Mouse (Mus musculus) brown adipose tissue, adult 24 weeks (tissue): ENCODE measurements around the gene Gm20431. TPM values are rescaled to one million over a fixed set of nuclear protein-coding genes. Genes with fewer than 3 reads are reported as not detected.
"Not testable (repeated sequence)": the region's sequence is repeated elsewhere in the genome, so short reads cannot be mapped to it uniquely, and the experiment has no call there.

Experiments used
- H3K27ac ChIP-seq: fragments of 200-500 bp; replicated peaks from 2 replicates; pipeline ENCODE4 v1.5.1; 2012; ENCODE audit warnings: low read depth, mild to moderate bottlenecking, low read length
- H3K4me1 ChIP-seq: fragments of 200-500 bp; 2 replicates; pipeline ENCODE4 v1.6.1; 2012; ENCODE audit warnings: low read length, mixed read lengths; ENCODE audit not compliant: control insufficient read depth, insufficient read depth, insufficient read length
- H3K4me3 ChIP-seq: fragments of 200-500 bp; 2 replicates; pipeline ENCODE4 v1.5.1; 2012; ENCODE audit warnings: low read depth, mild to moderate bottlenecking, low read length, moderate library complexity; ENCODE audit not compliant: insufficient read depth
- polyA plus RNA-seq: library from polyadenylated mRNA; stranded (reverse); fragments of >200 nt; gene quantifications from 2 replicates; pipeline ENCODE4 v1.2.4, GENCODE M21; 2012; ENCODE audit not compliant: missing spikeins, insufficient read depth, insufficient read length

The Gm20431 gene
- polyA plus RNA-seq, 1 experiment: not detected

DNA sequence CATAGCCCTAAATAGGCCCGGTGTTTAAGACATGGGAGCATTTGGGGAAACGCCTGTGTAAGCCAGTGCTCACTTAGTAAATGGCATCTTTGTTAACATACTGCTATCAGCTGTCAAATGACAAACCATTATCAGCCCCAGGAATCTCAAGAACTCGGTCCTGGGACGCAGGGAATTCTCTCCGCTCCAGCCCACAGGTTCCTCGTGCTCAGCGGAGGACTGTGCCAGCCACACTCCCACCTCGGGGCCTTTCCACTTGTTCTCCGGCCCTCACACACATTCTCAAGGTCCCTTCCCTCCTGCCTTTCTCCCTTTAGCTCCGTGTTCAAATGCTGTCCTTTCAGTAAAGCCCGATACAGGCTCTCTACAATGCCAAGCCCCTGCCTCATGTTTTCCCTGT lies 2.6 kb downstream of the Gm20431 start:
- Histone ChIP-seq H3K4me3 (peak overlapping the region; percentile 14; the same call in 1 of the 2 replicates), H3K27ac (no peak overlapping the region), H3K4me1 (peaks cover 22% of the 10 kb centered on the region)

DNA sequence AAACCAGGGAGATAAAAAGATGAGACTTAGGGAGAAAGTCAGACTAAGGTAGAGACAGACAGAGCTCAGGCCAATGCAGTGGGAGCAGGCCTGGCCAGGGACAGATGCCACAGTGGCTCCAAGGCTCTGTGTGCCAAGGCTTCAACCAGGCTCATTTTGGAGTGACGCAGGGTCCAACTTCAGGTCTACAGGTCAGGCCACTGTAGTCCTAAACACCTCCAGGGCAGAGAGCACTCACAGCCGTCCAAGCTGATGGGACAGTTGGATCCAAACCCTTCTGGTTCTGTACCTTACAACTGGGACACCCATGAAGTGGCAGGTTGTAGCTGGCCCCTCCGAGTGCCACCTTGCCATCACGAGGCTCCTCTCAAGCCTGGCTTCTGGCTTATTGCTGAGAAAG lies 3.3 kb downstream of the Gm20431 start:
- H3K4me3 ChIP-seq: no peak overlapping the region
- 0 out of 2 replicates have a peak overlapping the region, but pooled peaks have one; percentile 3 for H3K27ac ChIP-seq
- H3K4me1 ChIP-seq: peaks cover 22% of the 10 kb centered on the region

DNA sequence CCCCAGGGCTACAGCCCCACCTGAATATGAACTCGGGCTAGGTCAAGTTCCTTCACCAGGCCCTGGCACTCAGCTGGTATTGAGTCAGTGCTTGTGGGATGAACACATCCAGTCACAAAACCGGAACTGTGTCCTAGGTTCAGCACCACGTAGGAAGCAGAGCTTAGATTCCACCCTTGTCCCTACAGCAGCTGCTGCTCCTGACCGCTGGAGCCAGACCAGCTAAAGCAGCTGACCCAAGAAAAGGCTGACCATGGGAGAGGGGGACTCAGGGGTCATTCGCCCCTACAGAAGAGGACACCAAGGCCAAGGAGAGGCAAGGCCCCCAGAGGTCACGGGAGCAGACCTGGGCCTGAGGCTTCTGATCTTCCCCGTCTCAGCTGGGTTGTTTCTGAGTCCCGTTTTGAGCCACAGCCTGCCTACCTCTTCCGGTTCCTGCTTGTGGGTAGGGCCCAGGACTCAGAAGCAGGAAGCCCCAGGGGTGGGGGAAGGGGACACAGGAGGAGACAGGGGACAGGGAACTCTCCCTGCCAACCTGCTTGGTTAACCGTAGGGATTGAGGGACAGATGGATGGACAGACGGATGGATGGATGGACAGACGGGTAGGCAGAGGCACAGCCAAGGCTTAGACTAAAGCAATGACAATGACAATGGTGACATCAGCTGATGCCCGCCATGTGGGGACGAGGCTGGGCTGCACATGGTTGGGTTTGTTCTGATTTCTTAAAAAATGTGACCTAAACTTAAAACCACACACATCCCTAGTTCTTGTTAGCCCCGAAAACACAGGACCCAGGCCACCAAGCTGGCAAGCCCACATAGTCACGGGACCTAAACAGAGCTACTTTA lies 4.4 kb downstream of the Gm20431 start:
- Histone ChIP-seq H3K4me3 (peak overlapping the region; percentile 33), H3K4me1 (peaks cover 22% of the 10 kb centered on the region), H3K27ac (peak overlapping the region; percentile 78)

DNA sequence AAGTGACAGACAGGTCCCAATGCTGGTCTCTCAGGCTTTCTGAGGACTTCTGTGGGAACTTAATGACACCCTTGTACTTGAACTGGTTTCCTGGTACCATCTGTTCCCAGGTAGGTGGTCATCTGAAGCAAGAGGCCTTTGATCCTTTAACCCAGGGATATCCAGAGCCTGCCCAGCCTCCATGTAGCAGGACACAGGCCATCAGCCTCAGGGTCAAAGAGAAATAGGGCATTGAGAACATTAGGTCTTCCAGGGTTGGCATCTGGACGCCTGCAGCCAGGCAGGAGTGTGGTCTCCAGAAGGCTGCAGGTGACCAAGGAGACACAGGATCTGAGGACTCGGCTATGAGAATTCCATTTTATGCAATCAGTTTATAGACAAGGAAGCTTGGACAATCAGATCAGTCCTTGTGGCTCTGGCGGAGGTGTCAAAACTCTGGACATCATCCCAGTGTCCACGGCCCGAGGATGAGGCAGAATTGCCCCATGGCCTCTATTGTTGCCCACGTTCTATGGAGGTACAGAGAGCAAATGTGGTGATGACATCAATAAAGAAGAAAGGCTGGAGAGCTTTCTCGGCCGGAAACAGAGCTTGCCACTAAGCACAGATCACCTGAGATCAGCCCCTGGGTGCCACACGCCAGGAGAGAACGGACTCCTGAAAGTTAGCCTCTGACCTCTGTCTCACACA lies 6.2 kb downstream of the Gm20431 start:
- H3K4me3 ChIP-seq: no peak overlapping the region
- peaks cover 21% of the 10 kb centered on the region for H3K4me1 ChIP-seq
- no peak overlapping the region for H3K27ac ChIP-seq

DNA sequence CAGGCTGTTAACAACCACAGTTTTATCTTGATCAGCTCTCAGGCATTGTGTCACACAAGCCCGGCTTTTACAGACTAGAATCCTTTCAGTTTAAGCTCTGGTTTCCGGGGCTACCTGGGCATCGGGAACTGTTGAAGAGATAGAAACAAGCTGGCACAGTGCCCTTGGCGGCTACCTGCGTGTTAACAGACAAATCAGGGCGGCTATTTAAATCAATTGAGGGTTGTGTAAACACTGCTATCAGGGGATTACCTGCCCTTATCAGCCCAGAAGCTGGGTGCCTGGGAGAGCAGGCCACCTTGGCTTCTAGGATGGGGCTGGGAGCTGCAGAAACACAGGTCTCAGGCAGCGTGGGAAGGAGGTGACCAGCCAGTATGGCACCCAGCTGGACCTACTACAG lies 8.6 kb downstream of the Gm20431 start:
- Histone ChIP-seq H3K27ac (no peak overlapping the region), H3K4me1 (peaks cover 11% of the 10 kb centered on the region), H3K4me3 (no peak overlapping the region)

DNA sequence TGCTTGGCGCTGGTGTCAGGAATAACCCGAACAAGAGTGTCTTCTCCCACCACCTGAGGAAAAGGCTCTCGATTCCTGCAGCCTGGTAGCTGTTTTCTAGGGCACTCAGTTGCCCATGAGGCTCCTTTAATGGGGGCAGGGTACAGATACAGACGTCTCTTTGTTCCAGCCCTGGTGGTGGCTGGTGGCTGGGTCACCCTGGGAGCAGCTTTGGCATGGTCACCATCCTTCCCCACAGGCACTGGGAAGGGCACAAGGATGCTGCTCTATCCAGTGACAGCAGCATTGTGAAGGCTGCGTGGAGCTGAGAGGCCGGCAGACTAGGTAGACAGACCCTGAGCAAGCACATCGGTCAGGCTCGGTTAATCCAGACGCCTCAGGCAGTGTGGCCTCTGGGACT lies 9.7 kb downstream of the Gm20431 start:
- Histone ChIP-seq H3K4me1 (peaks cover 4% of the 10 kb centered on the region; the same call in 1 of the 2 replicates), H3K4me3 (no peak overlapping the region), H3K27ac (no peak overlapping the region)

DNA sequence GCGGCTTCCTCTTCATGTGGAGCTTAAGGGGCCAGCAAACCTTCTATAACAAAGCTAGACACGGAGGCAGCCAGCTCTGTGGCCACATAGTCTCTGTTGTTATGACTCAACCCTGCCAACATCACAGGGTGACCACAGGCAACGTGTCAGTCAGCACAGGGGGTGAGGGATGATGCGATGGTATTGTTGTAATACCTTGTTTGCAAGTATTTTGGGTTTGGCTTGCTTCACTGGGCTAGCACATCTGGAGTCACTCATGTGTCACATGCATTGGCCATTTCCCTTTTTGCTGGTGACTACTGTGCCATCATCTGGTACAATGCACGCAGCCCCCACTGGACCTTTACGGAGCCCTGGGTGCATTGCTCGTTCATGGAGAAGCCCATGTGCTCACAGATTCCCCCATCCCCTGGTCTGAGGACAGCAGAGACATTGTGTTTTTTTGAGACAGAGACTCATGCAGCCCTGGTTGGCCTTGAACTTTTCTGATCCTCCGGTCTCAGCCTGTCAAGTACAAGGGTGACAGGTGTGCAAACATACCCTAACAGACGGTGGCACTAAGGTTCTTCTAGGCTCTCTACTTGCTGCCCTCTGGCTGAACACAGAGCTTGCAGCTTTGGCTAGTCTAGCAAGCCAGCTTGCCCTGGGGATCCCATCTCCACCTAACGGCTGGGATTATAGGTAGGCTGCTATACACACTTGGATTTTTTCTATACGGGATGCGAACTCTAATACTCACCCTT lies 11.8 kb downstream of the Gm20431 start:
- H3K27ac ChIP-seq: no peak overlapping the region
- H3K4me3 ChIP-seq: no peak overlapping the region
- H3K4me1 ChIP-seq: no peaks in the 10 kb centered on the region

DNA sequence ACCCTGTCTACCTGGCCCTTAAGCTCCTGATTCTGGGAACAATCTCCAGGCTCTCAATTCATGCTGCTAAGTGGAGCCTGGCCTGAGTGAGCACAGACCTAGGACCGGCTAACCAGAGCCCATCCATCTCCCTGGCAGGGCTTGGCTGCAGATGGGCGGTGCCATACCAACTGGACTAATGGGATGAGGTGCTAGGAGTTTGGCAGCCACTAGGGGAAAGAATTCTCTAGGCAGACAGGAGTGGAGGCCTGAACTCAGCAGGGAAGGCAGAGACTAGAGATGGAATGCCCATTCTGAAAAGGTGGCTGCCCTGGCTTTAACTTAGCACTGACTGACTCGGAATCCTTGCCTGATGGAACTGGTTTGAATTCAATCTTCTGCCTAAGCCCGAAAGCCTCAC lies 14.9 kb downstream of the Gm20431 start:
- H3K4me1 ChIP-seq: no peaks in the 10 kb centered on the region; the same call in 1 of the 2 replicates
- H3K27ac ChIP-seq: no peak overlapping the region
- no peak overlapping the region for H3K4me3 ChIP-seq

DNA sequence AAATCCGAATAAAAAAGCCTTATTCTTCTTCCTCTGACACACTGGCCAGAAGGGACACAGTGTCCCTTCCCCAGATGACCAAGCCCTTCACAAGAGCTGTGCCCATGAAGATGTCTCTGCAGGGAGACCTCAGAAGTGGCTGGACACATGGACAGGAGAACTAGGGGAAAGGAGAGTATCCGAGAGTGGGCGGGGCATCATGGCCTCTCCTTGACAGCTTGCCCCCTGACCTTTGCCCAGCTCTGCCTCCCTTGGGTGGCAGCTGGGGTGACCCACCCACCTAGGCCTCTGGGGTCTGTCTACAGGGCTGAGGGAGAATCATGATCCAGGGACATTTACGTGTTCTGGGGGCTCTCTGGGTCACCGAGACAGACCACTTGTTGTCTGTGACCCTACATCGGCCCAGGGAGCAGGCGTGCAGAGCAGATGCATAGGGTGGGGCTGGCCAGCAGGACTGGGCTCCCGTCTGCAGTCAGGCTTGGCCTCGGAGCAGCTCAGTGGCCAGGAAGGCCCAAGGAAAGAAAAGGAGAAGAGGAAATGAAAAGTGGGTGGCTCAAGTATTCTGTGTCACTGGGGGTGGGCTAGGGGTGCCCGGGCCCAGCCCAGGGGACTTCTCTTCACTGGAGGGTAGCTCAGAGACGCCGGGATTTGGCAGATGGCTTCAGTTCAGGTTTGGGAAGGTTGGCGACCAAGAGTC lies 17.8 kb downstream of the Gm20431 start:
- not testable (repeated sequence) for H3K4me3 ChIP-seq, H3K27ac ChIP-seq, H3K4me1 ChIP-seq

DNA sequence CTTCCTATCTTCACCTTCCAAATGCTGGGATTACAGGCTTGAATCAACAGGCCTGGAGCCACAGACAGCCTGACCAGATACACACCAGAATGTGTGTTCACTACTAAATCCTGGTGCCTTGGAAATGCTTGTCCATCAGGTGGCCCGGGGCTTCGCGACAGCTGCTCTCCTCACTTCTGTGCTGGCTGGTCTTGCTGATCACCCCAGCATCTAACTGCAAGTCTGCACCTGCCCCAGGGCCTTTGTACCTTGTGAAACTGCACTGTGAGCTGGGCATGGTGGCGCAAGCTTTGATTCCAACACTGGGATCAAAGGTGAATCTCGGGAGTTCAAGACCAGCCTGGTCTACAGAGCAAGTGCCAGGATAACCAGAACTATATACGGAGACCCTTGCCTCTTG lies 19.1 kb downstream of the Gm20431 start:
- Histone ChIP-seq H3K4me1 (no peaks in the 10 kb centered on the region; the same call in 1 of the 2 replicates), H3K4me3 (no peak overlapping the region), H3K27ac (no peak overlapping the region)

DNA sequence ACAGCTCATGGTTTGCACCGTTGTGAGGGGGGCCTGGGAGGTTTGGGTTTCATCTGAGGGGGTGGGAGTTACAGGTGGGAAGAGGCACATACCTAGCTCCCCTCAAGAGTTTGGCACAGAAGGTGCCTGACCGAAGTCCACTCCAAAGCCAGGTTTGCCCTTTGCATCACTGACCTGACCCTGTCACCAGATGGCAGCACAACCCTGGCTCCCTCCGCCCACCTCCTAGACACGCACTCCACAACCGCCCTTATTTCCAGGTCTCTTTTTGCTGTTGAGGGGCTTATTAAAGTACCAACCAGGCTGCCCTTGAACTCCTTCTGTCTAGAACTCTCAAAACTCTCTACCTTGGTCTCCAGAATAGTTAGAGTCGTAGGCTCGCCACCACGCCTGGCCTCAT lies 20.0 kb downstream of the Gm20431 start:
- H3K4me3 ChIP-seq: no peak overlapping the region
- H3K4me1 ChIP-seq: no peaks in the 10 kb centered on the region; the same call in 1 of the 2 replicates
- H3K27ac ChIP-seq: no peak overlapping the region

DNA sequence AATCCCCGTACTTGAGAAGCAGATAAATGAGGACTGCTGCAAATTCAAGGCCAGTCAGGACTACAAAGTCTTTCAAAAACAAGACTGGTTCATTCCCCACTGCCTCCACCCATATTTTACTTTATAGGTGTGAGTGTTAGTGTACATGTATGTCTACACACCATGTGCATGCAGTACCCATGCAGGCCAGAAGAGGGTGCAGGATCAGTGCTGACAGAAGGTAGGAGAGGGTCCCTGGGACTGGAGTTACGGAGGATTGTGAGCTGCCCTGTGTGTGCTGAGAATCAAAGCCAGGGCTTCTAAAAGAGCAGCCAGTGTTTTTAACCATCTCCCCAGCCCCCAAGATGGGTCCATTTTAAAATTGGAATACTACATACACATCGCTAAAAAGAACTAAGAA lies 21.0 kb downstream of the Gm20431 start:
- H3K4me1 ChIP-seq: no peaks in the 10 kb centered on the region; the same call in 1 of the 2 replicates
- no peak overlapping the region for H3K27ac ChIP-seq
- H3K4me3 ChIP-seq: no peak overlapping the region

DNA sequence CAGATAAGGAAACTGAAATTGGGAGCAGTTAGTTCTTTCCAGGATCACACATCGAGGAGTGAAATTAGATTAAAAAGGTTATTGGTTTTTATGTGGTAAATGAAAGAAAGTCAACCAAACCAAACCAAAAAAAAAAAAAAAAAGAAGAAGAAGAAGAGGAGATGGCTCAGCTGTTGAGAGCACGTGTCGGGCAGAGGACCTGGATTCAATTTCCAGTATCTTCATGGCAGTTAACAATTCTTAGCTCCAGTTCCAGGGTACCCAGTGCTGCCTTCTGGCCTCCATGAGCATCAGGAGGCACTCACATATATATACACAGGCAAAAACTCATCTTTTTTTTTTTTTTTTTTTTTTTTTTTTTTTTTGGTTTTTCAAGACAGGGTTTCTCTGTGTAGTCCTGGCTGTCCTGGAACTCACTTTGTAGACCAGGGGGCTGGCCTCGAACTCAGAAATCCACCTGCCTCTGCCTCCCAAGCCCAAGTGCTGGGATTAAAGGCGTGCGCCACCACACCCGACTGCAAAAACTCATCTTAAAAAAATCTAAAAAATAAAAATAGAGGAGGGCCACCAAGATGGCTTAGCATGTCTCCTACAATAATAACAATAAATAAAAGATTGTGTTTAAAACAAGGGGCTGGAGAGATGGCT lies 26.3 kb downstream of the Gm20431 start:
- H3K4me1 ChIP-seq: peaks cover 14% of the 10 kb centered on the region
- 0 out of 2 replicates have a peak overlapping the region, but pooled peaks have one; percentile 1 for H3K27ac ChIP-seq
- peak overlapping the region; percentile 17 for H3K4me3 ChIP-seq

DNA sequence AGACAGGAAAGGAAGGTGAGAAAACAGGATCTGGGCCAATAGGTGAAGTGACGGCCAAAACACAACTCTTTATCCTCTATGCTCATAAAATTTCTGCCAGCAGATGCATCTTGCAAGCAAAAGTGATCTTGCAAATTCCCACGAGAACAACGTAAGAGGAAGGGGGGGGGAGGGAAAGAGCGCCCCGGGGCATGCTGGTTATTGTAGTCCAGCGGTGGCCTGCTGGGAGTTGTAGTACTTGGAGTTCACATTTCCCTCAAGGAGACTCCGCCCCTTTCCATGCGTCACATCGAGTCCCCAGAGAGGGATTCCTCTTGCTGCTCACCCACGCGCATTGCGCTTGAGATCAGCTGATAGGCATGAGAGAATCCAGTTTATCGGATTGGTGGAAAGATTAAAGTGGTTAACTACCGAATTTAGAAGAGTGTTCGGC lies 26.9 kb downstream of the Gm20431 start:
- Histone ChIP-seq H3K4me1 (peaks cover 18% of the 10 kb centered on the region), H3K27ac (peak overlapping the region; percentile 22; the same call in 1 of the 2 replicates), H3K4me3 (peak overlapping the region; percentile 45)
